Mouse (Mus musculus) intestine, postnatal 0 days (tissue): ENCODE measurements at regions not wholly inside any gene's neighbourhood (a gene's known extent, or its start where the extent isn't known, plus 50 kb on each side); places are given as distances from the start of the nearest gene placed in this dataset.

Experiments
- ATAC-seq: fragments of 200-750 bp; cut with Nextera tagmentation; 2 replicates; pipeline ENCODE4 v1.8.0; 2017; ENCODE audit warnings: mild to moderate bottlenecking, moderate TSS enrichment, moderate library complexity
- H3K27ac ChIP-seq: fragments of 300-500 bp; sonication (generic); 2 replicates; pipeline ENCODE4 v1.5.1; 2014; ENCODE audit warnings: mild to moderate bottlenecking, low read depth, low read length, moderate library complexity
- H3K27me3 ChIP-seq: fragments of 300-500 bp; sonication (generic); replicated peaks from 2 replicates; pipeline ENCODE4 v1.6.1; 2014; ENCODE audit warnings: low read length, mixed read lengths; ENCODE audit not compliant: control insufficient read depth, insufficient read depth
- H3K36me3 ChIP-seq: fragments of 300-500 bp; sonication (generic); 2 replicates; pipeline ENCODE4 v1.6.1; 2014; ENCODE audit warnings: mild to moderate bottlenecking, moderate library complexity; ENCODE audit not compliant: control insufficient read depth, insufficient read depth
- H3K4me1 ChIP-seq: fragments of 300-500 bp; sonication (generic); replicated peaks from 2 replicates; pipeline ENCODE4 v1.6.1; 2014; ENCODE audit warnings: antibody characterized with exemption, low read length, mixed read lengths; ENCODE audit not compliant: control insufficient read depth, insufficient read depth
- H3K4me2 ChIP-seq: fragments of 300-500 bp; sonication (generic); replicated peaks from 2 replicates; pipeline ENCODE4 v1.6.1; 2014; ENCODE audit warnings: low read depth, mild to moderate bottlenecking, moderate library complexity
- H3K4me3 ChIP-seq: fragments of 300-500 bp; sonication (generic); 2 replicates; pipeline ENCODE4 v1.5.1; 2014; ENCODE audit warnings: low read depth, low read length
- H3K9ac ChIP-seq: fragments of 300-500 bp; sonication (generic); 2 replicates; pipeline ENCODE4 v1.6.1; 2014; ENCODE audit warnings: mild to moderate bottlenecking, low read depth, low read length
- H3K9me3 ChIP-seq: fragments of 300-500 bp; sonication (generic); 2 replicates; pipeline ENCODE4 v1.6.1; 2016; ENCODE audit warnings: mixed run types; ENCODE audit not compliant: control insufficient read depth
- CTCF ChIP-seq: sonication (generic); IDR thresholded peaks from 2 replicates; pipeline ENCODE4 v1.5.1; 2016; ENCODE audit warnings: low read depth, mild to moderate bottlenecking, control low read depth, antibody characterized with exemption, moderate library complexity
- WGBS: fragments of 180-500 bp; shearing (Covaris S2); extraction: QIAGEN DNeasy Blood & Tissue Kit; methylation state at CpG from one replicate; pipeline ENCODE4 v1.1.7; 2014; 5-methylcytosine and 5-hydroxymethylcytosine counted together

GRCm38 (mm10) chr6:41113943-41114342, 78.6 kb upstream of the 2210010C04Rik start:
- no peak for ATAC-seq
- no peak for TF ChIP-seq CTCF
- no peak overlapping the region for H3K4me3 ChIP-seq
- H3K9me3 ChIP-seq, result no peaks in the 10 kb centered on the region
- 50% methylated on average over 1 of the region's 1 CpGs for WGBS
- no peaks in the 10 kb centered on the region for H3K4me1 ChIP-seq
- H3K36me3 ChIP-seq, result no peaks in the 10 kb centered on the region
- H3K4me2 ChIP-seq, result no peak overlapping the region
- H3K27ac ChIP-seq, result no peak overlapping the region
- no peak overlapping the region for H3K9ac ChIP-seq
- H3K27me3 ChIP-seq, result no peaks in the 10 kb centered on the region

DNA sequence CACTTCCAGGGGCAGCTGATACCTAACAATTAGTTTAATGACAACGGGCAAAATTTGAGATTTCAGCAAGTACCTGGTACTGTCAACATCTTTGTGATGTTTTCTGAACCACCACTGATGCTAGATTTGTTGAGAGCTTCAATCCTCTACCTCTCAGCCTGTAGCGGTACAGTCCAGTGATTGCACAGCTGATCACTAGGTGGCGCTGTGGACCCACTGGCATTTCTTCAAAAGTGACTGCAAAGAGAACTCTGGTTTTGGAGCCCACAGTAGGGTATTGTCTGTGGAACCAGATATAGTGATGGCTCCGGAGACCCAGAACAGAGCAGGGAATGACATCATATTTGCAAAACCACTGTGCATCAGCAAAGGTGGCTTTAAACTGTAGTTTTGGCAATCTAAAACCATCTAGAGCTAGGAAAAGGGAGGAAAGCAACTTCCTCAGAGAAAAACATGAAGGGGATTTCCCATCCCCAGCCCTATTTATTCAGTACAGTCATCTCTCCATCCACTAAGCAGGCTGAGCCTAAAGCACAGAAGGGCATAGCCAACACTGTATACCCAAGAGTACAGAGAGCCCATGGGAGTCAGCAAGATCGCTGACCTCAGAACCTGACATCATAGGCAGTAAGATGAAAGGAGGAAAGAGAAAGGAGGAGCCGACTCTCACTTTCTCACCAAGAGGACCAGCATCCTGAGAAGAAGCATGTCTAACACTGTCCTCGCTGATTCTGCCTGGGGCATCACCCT, 77.7 kb upstream of the 2210010C04Rik start:
- WGBS, result 43% methylated on average over 7 of the region's 7 CpGs
- no peak for ATAC-seq

GRCm38 (mm10) chr6:41111829-41112228, 76.5 kb upstream of the 2210010C04Rik start:
- no peak overlapping the region for H3K4me3 ChIP-seq
- no peaks in the 10 kb centered on the region for H3K4me1 ChIP-seq
- TF ChIP-seq CTCF, result no peak
- H3K9me3 ChIP-seq, result no peaks in the 10 kb centered on the region
- H3K27me3 ChIP-seq, result no peaks in the 10 kb centered on the region
- no peaks in the 10 kb centered on the region for H3K36me3 ChIP-seq
- no peak for ATAC-seq
- no peak overlapping the region for H3K9ac ChIP-seq
- no peak overlapping the region for H3K27ac ChIP-seq
- H3K4me2 ChIP-seq, result no peak overlapping the region

More for the DNA sequence above, 77.7 kb upstream of the 2210010C04Rik start:
- Histone ChIP-seq H3K27ac (no peak overlapping the region), H3K9ac (no peak overlapping the region), H3K4me2 (no peak overlapping the region), H3K4me1 (no peaks in the 10 kb centered on the region), H3K9me3 (no peaks in the 10 kb centered on the region), H3K4me3 (no peak overlapping the region), H3K27me3 (no peaks in the 10 kb centered on the region), H3K36me3 (no peaks in the 10 kb centered on the region)
- peak; percentile 77 for TF ChIP-seq CTCF

DNA sequence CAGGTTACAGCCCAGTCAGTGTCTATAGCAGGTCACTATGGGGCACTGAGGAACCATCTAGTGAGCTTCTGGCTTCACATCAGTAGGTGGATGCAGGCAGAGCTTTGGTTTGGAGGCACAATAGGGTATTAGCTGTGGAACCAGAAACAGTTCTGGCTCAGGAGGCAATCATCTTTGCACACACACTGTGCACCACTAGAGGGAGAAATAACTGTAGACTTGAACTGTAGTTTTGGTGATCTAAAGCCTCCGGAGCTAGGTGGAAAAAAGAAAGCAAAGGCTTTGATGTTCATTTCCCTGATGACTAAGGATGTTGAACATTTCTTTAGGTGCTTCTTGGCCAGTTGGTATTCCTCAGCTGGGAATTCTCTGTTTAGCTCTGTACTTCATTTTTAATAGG, 73.6 kb upstream of the 2210010C04Rik start:
- no peak overlapping the region for H3K27ac ChIP-seq
- WGBS, result 40% methylated on average over 1 of the region's 1 CpGs

DNA sequence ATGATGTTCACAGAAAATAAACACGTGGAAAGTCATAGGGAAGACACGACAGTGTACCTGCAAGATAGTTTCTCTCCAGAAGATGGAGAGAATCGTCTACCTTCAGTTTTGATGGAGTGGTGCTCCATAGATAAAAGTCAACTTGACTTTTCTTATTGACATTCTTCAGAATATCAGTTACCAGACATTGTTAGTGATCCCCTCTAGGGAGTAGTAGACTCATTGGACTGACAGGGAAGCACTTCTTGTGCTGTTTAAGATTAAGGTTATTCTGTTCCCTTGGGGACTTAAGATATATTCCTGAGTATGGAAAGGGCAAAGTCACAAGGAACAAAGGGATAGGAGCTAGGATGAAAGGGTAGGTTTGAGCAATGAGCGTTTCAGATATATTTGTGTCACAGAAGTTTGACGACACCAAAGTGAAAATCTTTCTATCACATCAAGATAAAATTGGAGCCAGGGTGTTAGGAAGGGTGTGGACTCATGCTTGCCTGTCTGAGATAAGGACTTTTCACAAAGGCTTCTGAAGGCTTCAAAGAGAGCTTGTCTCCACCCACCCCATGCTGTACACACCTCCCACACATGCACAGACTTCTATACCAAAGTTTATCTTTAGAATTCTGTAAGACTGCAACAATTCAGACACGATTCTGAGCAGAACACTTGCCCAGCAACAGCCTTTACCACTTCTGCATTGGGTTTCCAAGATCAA, 68.5 kb upstream of the 2210010C04Rik start:
- no peak for ATAC-seq
- WGBS, result 67% methylated on average over 6 of the region's 6 CpGs
- no peak for TF ChIP-seq CTCF

More for the DNA sequence above, 73.6 kb upstream of the 2210010C04Rik start:
- Histone ChIP-seq H3K4me1 (no peaks in the 10 kb centered on the region), H3K36me3 (no peaks in the 10 kb centered on the region), H3K9ac (no peak overlapping the region), H3K4me2 (no peak overlapping the region), H3K9me3 (no peaks in the 10 kb centered on the region), H3K27me3 (no peaks in the 10 kb centered on the region), H3K4me3 (no peak overlapping the region)
- peak; percentile 30 for TF ChIP-seq CTCF
- no peak for ATAC-seq

GRCm38 (mm10) chr6:41101997-41102396, 66.7 kb upstream of the 2210010C04Rik start:
- no peaks in the 10 kb centered on the region for H3K9me3 ChIP-seq
- no peak for TF ChIP-seq CTCF
- H3K4me2 ChIP-seq, result no peak overlapping the region
- H3K4me1 ChIP-seq, result no peaks in the 10 kb centered on the region
- H3K4me3 ChIP-seq, result no peak overlapping the region
- ATAC-seq, result no peak
- H3K36me3 ChIP-seq, result no peaks in the 10 kb centered on the region
- H3K9ac ChIP-seq, result no peak overlapping the region
- H3K27me3 ChIP-seq, result no peaks in the 10 kb centered on the region
- H3K27ac ChIP-seq, result no peak overlapping the region
- 80% methylated on average over 2 of the region's 2 CpGs for WGBS

More for the DNA sequence above, 68.5 kb upstream of the 2210010C04Rik start:
- Histone ChIP-seq H3K4me3 (no peak overlapping the region), H3K9ac (no peak overlapping the region), H3K4me2 (no peak overlapping the region), H3K9me3 (no peaks in the 10 kb centered on the region), H3K36me3 (no peaks in the 10 kb centered on the region), H3K27ac (no peak overlapping the region), H3K27me3 (no peaks in the 10 kb centered on the region), H3K4me1 (no peaks in the 10 kb centered on the region)
